Mouse (Mus musculus) hindbrain, embryonic 14.5 days (tissue): ENCODE measurements around the gene Sytl3. TPM values are rescaled to one million over a fixed set of nuclear protein-coding genes. Genes with fewer than 3 reads are reported as not detected.

Experiments used
- ATAC-seq: fragments of 200-750 bp; cut with Nextera tagmentation; 2 replicates; pipeline ENCODE4 v1.8.0; 2017; ENCODE audit warnings: moderate number of reproducible peaks, mild to moderate bottlenecking, moderate TSS enrichment, moderate library complexity; ENCODE audit not compliant: low FRiP score
- DNase-seq: peaks from one replicate; pipeline ENCODE4 v3.0.0-alpha.2; 2015; ENCODE audit warnings: low spot score
- H3K27ac ChIP-seq: fragments of 300-500 bp; sonication (generic); 2 replicates; pipeline ENCODE4 v1.5.1; 2014; ENCODE audit warnings: mild to moderate bottlenecking, moderate library complexity
- H3K27me3 ChIP-seq: fragments of 300-500 bp; sonication (generic); 2 replicates; pipeline ENCODE4 v1.6.1; 2014; ENCODE audit warnings: mild to moderate bottlenecking, low read length, mixed read lengths; ENCODE audit not compliant: control insufficient read depth, insufficient read depth
- H3K36me3 ChIP-seq: fragments of 300-500 bp; sonication (generic); replicated peaks from 2 replicates; pipeline ENCODE4 v1.6.1; 2014; ENCODE audit not compliant: control insufficient read depth, insufficient read depth
- H3K4me1 ChIP-seq: fragments of 300-500 bp; sonication (generic); replicated peaks from 2 replicates; pipeline ENCODE4 v1.6.1; 2014; ENCODE audit warnings: antibody characterized with exemption, low read length, mixed read lengths; ENCODE audit not compliant: control insufficient read depth, insufficient read depth
- H3K4me2 ChIP-seq: fragments of 300-500 bp; sonication (generic); replicated peaks from 2 replicates; pipeline ENCODE4 v1.6.1; 2014; ENCODE audit warnings: mild to moderate bottlenecking, moderate library complexity
- H3K4me3 ChIP-seq: fragments of 300-500 bp; sonication (generic); replicated peaks from 2 replicates; pipeline ENCODE4 v1.5.1; 2014; ENCODE audit warnings: mild to moderate bottlenecking, low read length
- H3K9ac ChIP-seq: fragments of 300-500 bp; sonication (generic); 2 replicates; pipeline ENCODE4 v1.6.1; 2014
- H3K9me3 ChIP-seq: fragments of 300-500 bp; sonication (generic); 2 replicates; pipeline ENCODE4 v1.6.1; 2016; ENCODE audit warnings: low read length; ENCODE audit not compliant: control insufficient read depth
- WGBS: fragments of 180-500 bp; shearing (Covaris S2); extraction: QIAGEN DNeasy Blood & Tissue Kit; methylation state at CpG from one replicate; pipeline ENCODE4 v1.1.7; 2014; 5-methylcytosine and 5-hydroxymethylcytosine counted together
- polyA plus RNA-seq: library from polyadenylated mRNA; unstranded; fragments of >200 nt; fragmentation: Nextera tagmentation; extraction: Ambion mirVana; gene quantifications from 2 replicates; pipeline ENCODE4 v1.2.1, GENCODE M21; 2014

Gene Sytl3
- polyA plus RNA-seq, 1 experiment from 2014 or later, result 0.91 TPM

DNA sequence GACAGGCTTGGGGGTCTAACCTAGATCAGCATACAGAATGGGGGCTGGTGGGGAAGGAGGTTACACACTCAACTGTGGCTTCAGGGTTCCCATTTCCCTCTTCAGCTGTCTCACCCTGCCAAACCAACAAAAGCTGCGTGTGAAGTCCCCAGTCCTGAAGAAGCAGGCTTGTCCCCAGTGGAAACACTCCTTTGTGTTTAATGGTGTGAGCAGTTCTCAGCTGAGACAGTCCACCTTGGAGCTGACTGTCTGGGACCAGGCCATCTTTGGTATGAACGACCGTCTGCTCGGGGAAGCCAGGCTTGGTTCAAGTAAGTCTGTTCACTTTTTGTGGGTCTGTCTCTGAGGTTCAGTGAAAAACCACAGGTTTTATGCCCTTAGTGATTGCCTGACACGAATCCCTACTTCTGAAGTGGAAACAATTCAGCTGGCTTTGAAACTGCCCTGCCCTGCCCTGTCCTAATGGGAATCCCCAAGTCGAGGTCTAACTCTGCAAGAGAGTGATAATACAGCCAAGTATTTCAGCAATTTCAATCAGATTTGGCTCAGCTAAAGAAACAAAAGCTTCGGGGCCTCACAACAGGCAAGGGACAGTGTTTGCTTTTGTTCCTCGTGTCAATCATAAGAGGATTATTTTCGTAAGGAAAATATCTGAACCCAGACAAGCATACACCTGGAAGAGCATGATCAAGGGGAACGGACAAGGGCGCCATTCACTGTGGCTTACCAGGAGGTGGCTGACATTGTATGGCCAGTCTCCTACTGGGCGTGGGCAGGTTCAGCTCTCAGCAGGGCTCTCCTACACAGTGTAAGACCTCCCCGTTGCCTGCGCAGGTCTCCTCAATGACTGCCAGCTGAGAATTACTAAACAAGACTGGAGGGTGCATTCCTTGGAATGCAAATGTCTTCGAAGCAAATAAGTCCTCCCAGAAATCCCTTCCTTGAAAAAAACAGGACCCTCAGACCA lies 77.7 kb downstream of the Sytl3 start:
- peak overlapping the region; percentile 10; the same call in 1 of the 2 replicates for H3K27ac ChIP-seq

DNA sequence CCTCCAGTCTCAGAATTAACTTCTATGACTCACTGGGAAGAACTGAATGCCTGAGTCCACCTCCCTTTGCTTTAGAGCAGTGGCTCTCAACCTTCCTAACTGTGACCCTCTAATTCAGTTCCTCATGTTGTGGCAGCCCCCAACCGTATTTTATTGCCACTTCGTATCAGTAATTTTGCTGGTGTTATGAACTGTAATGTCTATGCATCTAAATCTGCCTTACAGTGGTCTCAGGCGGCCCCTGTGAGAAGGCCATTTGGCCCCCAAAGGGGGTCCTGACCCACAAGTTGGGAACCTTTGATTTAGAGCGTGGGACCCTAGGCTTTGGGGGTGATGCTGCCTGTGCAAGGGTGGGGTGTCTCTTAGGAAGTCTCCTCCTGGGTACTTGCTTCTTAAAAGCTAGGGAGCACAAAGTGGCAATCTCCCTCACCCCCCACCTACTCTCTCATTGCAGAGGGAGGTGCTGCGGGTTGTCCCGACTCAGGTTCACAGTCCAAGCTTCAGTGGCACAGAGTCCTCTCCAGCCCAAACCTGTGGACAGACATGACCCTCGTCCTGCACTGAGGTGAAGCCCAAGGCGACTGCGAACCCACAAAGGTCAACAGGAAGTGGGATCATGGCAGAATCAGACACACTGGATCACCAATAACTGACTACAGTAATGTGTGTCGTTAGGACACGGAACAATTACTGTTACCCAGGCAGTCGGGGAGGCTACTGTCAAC lies 78.5 kb downstream of the Sytl3 start:
- Histone ChIP-seq H3K9ac (no peak overlapping the region), H3K4me2 (no peak overlapping the region), H3K36me3 (no peaks in the 10 kb centered on the region), H3K4me1 (peaks cover 21% of the 10 kb centered on the region), H3K9me3 (no peaks in the 10 kb centered on the region), H3K27ac (no peak overlapping the region), H3K4me3 (no peak overlapping the region), H3K27me3 (no peaks in the 10 kb centered on the region)
- ATAC-seq (no peak), DNase-seq (no peak)
- 76% methylated on average over 12 of the region's 12 CpGs for WGBS

More for the DNA sequence above, 77.7 kb downstream of the Sytl3 start:
- DNase-seq (no peak), ATAC-seq (no peak)
- Histone ChIP-seq H3K9ac (no peak overlapping the region), H3K9me3 (no peaks in the 10 kb centered on the region), H3K4me2 (no peak overlapping the region), H3K4me3 (no peak overlapping the region), H3K4me1 (peaks cover 12% of the 10 kb centered on the region; the same call in 1 of the 2 replicates), H3K27me3 (no peaks in the 10 kb centered on the region), H3K36me3 (no peaks in the 10 kb centered on the region)
- WGBS, result 35% methylated on average over 15 of the region's 15 CpGs

DNA sequence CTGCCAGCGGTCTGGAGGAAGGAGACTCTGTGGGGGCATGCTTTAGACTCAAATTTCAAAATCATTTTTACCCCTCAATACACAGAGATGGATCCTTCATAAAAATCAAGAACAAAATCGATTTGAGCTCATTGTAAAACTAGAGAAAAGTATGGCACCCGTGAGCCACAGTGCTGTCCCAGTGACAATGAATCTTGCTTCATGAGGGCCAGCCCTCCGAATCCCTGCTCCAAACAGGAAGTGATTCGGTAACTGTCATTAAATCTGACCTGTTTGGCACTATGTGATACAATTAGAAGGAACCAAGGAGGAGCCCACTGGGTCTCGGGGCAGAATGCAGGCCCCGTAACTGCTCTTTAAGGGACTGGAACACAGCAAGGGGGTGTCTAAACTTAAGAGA lies 79.9 kb downstream of the Sytl3 start:
- Histone ChIP-seq H3K4me1 (peaks cover 23% of the 10 kb centered on the region), H3K9ac (no peak overlapping the region), H3K36me3 (no peaks in the 10 kb centered on the region), H3K9me3 (no peaks in the 10 kb centered on the region), H3K27ac (no peak overlapping the region), H3K4me2 (no peak overlapping the region), H3K27me3 (no peaks in the 10 kb centered on the region), H3K4me3 (no peak overlapping the region)
- DNase-seq (no peak), ATAC-seq (no peak)
- WGBS, result 87% methylated on average over 7 of the region's 7 CpGs

DNA sequence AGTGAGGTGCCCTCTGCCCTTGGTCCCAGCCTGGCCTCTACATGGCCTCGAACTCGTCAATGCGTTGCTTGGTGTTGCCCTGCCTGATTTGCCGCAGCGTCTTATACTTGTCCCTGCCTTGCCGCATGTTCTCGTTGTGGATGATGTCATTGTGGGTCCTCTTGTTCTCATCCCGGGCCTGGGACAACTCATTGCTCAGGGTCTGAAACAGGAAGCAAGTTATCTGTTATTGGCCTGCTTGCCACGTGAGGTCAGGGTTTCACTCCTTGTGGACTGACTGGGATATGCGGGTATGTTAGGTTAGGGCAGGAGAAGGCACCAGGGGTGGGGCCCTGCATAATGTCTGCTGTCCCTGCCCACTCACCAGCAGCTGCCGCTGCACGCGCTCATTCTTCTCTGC lies 80.4 kb downstream of the Sytl3 start:
- no peak overlapping the region for H3K4me3 ChIP-seq
- H3K9me3 ChIP-seq, result no peaks in the 10 kb centered on the region
- H3K27ac ChIP-seq, result no peak overlapping the region
- no peak for DNase-seq
- H3K27me3 ChIP-seq, result no peaks in the 10 kb centered on the region
- H3K36me3 ChIP-seq, result no peaks in the 10 kb centered on the region
- WGBS, result 90% methylated on average over 13 of the region's 13 CpGs
- no peak overlapping the region for H3K9ac ChIP-seq
- ATAC-seq, result no peak
- no peak overlapping the region for H3K4me2 ChIP-seq
- peaks cover 23% of the 10 kb centered on the region for H3K4me1 ChIP-seq

DNA sequence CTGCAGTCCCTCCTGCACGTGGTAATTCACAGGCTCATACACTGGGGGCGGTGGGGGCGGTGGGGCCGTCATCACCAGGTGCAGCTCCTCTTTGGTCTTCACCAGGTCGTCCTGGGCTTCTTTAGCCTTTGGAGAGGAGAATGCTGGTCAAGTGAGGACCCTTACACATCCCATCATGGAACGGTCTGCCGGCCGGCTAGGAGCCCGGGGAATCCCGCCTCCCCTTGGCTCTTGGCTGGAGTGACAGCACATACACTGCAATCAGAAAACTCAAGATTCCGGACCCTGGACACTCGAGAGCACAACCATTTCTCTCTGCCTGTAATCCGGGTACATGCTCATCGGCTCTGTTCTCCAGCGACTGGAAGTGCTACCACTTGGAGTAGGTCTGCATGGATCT lies 80.9 kb downstream of the Sytl3 start:
- WGBS, result 91% methylated on average over 15 of the region's 15 CpGs
- H3K9ac ChIP-seq, result no peak overlapping the region
- no peak for DNase-seq
- H3K36me3 ChIP-seq, result no peaks in the 10 kb centered on the region
- H3K27ac ChIP-seq, result no peak overlapping the region
- ATAC-seq, result no peak
- H3K27me3 ChIP-seq, result no peaks in the 10 kb centered on the region
- H3K4me1 ChIP-seq, result peaks cover 23% of the 10 kb centered on the region
- no peaks in the 10 kb centered on the region for H3K9me3 ChIP-seq
- no peak overlapping the region for H3K4me3 ChIP-seq
- no peak overlapping the region for H3K4me2 ChIP-seq

DNA sequence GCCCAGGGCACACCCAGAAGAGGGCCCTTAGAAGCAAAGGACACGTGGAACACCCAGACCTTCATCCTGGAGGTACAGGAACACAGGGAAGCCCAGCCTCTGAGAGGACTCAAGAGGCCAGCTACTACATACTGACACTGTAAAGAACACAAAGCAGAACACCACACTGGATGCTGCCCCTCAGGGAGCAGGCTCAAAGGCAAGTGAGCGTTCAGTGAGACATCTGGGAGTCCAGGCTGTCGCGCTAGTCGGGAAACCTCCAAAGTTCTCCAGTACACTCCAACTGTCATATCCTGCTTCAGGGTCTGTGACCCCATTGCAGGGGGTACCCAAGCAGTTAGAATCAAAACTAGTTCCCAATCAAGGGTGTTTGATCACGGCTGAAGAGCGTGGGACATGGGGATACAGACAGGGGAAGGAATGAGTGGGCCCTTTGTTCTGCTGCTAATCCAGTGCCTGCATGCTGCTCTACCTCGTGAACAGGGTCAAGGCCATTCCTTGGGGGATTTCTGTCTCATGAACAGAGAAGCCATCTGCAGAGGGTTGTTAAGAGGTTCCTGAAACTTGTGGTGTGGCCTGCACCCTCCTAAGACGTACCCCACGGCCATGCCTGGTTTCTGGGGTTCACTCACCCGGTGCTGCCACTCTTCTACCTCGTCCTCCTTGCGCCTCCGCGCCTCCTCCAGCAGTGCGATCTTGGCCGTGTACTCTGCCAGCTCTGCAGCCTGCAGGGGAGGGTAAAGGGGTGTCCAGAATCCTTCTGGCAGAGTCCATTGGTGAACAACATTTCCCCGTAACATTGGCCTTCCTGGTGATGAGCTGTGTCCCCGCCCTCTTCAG lies 81.7 kb downstream of the Sytl3 start:
- H3K27ac ChIP-seq, result peak overlapping the region; percentile 20; the same call in 1 of the 2 replicates

DNA sequence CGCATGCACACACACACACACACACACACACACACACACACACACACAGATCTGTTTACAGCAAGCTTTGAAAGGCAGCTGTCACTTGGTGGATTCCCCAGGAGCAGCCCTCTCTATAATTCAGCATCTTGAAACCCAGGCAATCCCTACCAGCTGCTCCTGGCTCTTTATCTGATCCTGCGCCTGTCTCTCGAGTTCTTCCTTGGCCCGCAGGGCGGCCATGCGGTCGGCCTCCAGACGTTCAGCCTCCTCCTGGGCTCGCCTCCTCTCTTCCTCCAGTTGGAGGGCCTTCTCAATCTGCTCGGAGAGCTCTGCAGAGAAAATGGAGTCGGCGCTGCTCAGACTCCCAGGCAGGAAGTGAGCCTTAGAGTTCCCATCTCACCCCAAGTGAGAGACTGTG lies 82.4 kb downstream of the Sytl3 start:
- H3K9ac ChIP-seq, result no peak overlapping the region
- no peak overlapping the region; the same call in 1 of the 2 replicates for H3K27ac ChIP-seq
- 74% methylated on average over 12 of the region's 12 CpGs for WGBS
- H3K4me1 ChIP-seq, result peaks cover 32% of the 10 kb centered on the region
- H3K4me2 ChIP-seq, result no peak overlapping the region
- H3K9me3 ChIP-seq, result no peaks in the 10 kb centered on the region
- H3K4me3 ChIP-seq, result no peak overlapping the region
- ATAC-seq, result no peak
- no peaks in the 10 kb centered on the region for H3K27me3 ChIP-seq
- H3K36me3 ChIP-seq, result no peaks in the 10 kb centered on the region
- no peak for DNase-seq

More for the DNA sequence above, 81.7 kb downstream of the Sytl3 start:
- Histone ChIP-seq H3K36me3 (no peaks in the 10 kb centered on the region), H3K27me3 (no peaks in the 10 kb centered on the region), H3K4me1 (peaks cover 25% of the 10 kb centered on the region), H3K4me2 (no peak overlapping the region), H3K4me3 (no peak overlapping the region), H3K9me3 (no peaks in the 10 kb centered on the region), H3K9ac (no peak overlapping the region)
- 71% methylated on average over 19 of the region's 19 CpGs for WGBS
- DNase-seq (no peak), ATAC-seq (no peak)

DNA sequence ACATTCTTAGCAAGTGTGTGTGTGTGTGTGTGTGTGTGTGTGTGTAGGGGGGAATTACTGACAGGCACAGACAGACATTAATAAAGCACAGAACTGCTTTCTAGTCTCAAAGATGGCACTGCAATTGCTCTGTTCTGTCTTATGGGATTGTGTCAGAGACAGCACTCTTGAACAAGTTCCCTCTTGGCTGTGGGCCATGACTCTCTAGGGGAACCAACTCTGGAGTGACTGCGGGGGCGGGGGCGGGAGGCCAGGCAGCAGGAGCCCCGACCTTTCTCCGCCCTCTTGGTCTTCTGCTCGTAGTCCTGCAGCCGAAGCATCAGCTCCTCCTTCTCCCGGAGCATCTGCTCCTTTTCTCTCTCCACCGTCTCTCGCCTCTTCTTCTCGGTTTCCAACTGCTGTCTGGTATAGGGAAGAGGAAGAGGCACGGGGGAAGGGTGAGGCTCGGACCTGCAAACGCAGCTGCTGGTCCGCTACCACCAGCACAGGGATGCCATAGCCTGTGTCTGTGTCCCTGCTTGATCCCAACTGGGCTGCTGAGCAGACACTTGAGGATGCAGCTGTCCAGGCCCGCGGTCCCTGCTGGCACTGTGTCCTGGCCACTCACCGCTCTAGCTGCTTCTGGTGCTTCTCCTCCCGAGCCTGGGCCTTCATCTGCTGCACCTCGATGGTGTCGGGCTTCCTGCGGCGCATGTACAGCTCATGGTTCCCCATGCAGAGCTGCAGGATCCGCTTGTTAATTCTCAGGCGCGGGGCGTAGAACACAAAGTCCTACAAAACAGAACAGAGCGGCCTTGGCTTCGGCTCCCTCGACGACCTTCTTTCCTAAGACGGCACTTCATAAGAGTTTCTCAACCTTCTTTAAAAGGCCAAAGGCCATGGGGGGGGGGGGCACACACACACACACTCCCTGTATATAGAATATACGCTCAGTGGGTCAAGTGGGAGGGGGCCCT lies 83.5 kb downstream of the Sytl3 start:
- no peak overlapping the region for H3K4me2 ChIP-seq
- peak overlapping the region; percentile 17; the same call in 1 of the 2 replicates for H3K27ac ChIP-seq
- no peak overlapping the region for H3K4me3 ChIP-seq
- ATAC-seq (no peak), DNase-seq (no peak)
- no peaks in the 10 kb centered on the region for H3K27me3 ChIP-seq
- peaks cover 34% of the 10 kb centered on the region for H3K4me1 ChIP-seq
- H3K36me3 ChIP-seq, result no peaks in the 10 kb centered on the region
- WGBS, result 56% methylated on average over 32 of the region's 33 CpGs
- H3K9me3 ChIP-seq, result no peaks in the 10 kb centered on the region
- no peak overlapping the region for H3K9ac ChIP-seq
